Mouse (Mus musculus): ENCODE results near the gene Ndufv1. TPM values are rescaled to one million over a fixed set of nuclear protein-coding genes. Genes with fewer than 3 reads are reported as not detected.
"Not testable (repeated sequence)": the region's sequence is repeated elsewhere in the genome, so short reads cannot be mapped to it uniquely, and the experiment has no call there.

The Ndufv1 gene
- polyA plus RNA-seq, 1 experiment from 2014 or later = 247 TPM

GRCm38 (mm10) chr19:3983527-3984200 is 28.9 kb downstream of the Ndufv1 start:
- H3K4me1 ChIP-seq (replicated peaks) = peaks cover 5% of the 10 kb centered on the region; the same call in 1 of the 2 replicates
- no peaks in the 10 kb centered on the region for H3K27me3 ChIP-seq
- no peak overlapping the region for H3K27ac ChIP-seq (replicated peaks)
- H3K9me3 ChIP-seq = no peaks in the 10 kb centered on the region
- H3K4me2 ChIP-seq = no peak overlapping the region
- H3K36me3 ChIP-seq = no peaks in the 10 kb centered on the region
- no peak for ATAC-seq (ENCODE audit: low FRiP score, low read depth)
- H3K9ac ChIP-seq = no peak overlapping the region
- H3K4me3 ChIP-seq = no peak overlapping the region
- WGBS = 27% methylated on average over 9 of the region's 9 CpGs

- no peak overlapping the region for H3K27ac ChIP-seq (replicated peaks)
- no peak for ATAC-seq (ENCODE audit: low FRiP score, low read depth)
- no peak overlapping the region for H3K9ac ChIP-seq
- peaks cover 5% of the 10 kb centered on the region; the same call in 1 of the 2 replicates for H3K4me1 ChIP-seq (replicated peaks)
- H3K27me3 ChIP-seq = no peaks in the 10 kb centered on the region
- no peak overlapping the region for H3K4me3 ChIP-seq
- H3K4me2 ChIP-seq = no peak overlapping the region
- H3K36me3 ChIP-seq = no peaks in the 10 kb centered on the region
- WGBS = 82% methylated on average over 9 of the region's 9 CpGs
- no peaks in the 10 kb centered on the region for H3K9me3 ChIP-seq
Measured at GRCm38 (mm10) chr19:3980917-3981316, 31.7 kb downstream of the Ndufv1 start.

- whole genome bisulfite sequencing = 17% methylated on average over 4 of the region's 4 CpGs
- H3K36me3 ChIP-seq = no peaks in the 10 kb centered on the region
- peaks cover 3% of the 10 kb centered on the region; the same call in 1 of the 2 replicates for H3K4me1 ChIP-seq (replicated peaks)
- no peak overlapping the region for H3K27ac ChIP-seq (replicated peaks)
- H3K27me3 ChIP-seq = no peaks in the 10 kb centered on the region
- no peak overlapping the region for H3K4me3 ChIP-seq
- ATAC-seq (ENCODE audit: low FRiP score, low read depth) = peak; percentile 71
- H3K4me2 ChIP-seq = no peak overlapping the region
- no peaks in the 10 kb centered on the region for H3K9me3 ChIP-seq
- H3K9ac ChIP-seq = no peak overlapping the region
Measured at GRCm38 (mm10) chr19:3980309-3980708, 32.3 kb downstream of the Ndufv1 start.

- no peak overlapping the region for H3K9ac ChIP-seq
- ATAC-seq (ENCODE audit: low FRiP score, low read depth) = no peak
Measured at GRCm38 (mm10) chr19:3975866-3976265, 36.7 kb downstream of the Ndufv1 start.

GRCm38 (mm10) chr19:3974608-3975007 is 38.0 kb downstream of the Ndufv1 start:
- not testable (repeated sequence) for H3K27me3 ChIP-seq; H3K4me1 ChIP-seq (replicated peaks); H3K9me3 ChIP-seq; H3K27ac ChIP-seq (replicated peaks); H3K4me2 ChIP-seq; ATAC-seq (ENCODE audit: low FRiP score, low read depth); H3K4me3 ChIP-seq; H3K36me3 ChIP-seq; H3K9ac ChIP-seq
- 77% methylated on average over 6 of the region's 6 CpGs for whole genome bisulfite sequencing

More at GRCm38 (mm10) chr19:3975866-3976265, 36.7 kb downstream of the Ndufv1 start:
- Histone ChIP-seq H3K27ac (replicated peaks) (no peak overlapping the region), H3K27me3 (no peaks in the 10 kb centered on the region), H3K4me3 (no peak overlapping the region), H3K4me2 (no peak overlapping the region), H3K36me3 (no peaks in the 10 kb centered on the region), H3K4me1 (replicated peaks) (no peaks in the 10 kb centered on the region), H3K9me3 (no peaks in the 10 kb centered on the region)
- 93% methylated on average over 2 of the region's 2 CpGs for WGBS

GRCm38 (mm10) chr19:3972229-3972628 is 40.4 kb downstream of the Ndufv1 start, which contains the start of gene Aldh3b2:
TSS of gene Aldh3b2 (plus strand) at chr19:3972328.
- WGBS = 62% methylated on average over 9 of the region's 9 CpGs
- Histone ChIP-seq H3K27ac (replicated peaks) (no peak within 1 kb of the TSS), H3K27me3 (no peaks in the 10 kb centered on the region), H3K4me2 (no peak within 1 kb of the TSS), H3K4me1 (replicated peaks) (no peaks in the 10 kb centered on the region), H3K36me3 (no peaks in the 10 kb centered on the region), H3K4me3 (no peak within 1 kb of the TSS), H3K9me3 (no peaks in the 10 kb centered on the region), H3K9ac (no peak within 1 kb of the TSS)
- ATAC-seq (ENCODE audit: low FRiP score, low read depth) = no peak

- no peak overlapping the region for H3K27ac ChIP-seq (replicated peaks)
- no peak overlapping the region for H3K4me2 ChIP-seq
- ATAC-seq (ENCODE audit: low FRiP score, low read depth) = no peak
- WGBS = 77% methylated on average over 3 of the region's 3 CpGs
- no peak overlapping the region for H3K4me3 ChIP-seq
- H3K4me1 ChIP-seq (replicated peaks) = no peaks in the 10 kb centered on the region
- no peaks in the 10 kb centered on the region for H3K36me3 ChIP-seq
- H3K27me3 ChIP-seq = no peaks in the 10 kb centered on the region
- H3K9ac ChIP-seq = no peak overlapping the region
- no peaks in the 10 kb centered on the region for H3K9me3 ChIP-seq
Measured at GRCm38 (mm10) chr19:3967258-3967657, 45.3 kb downstream of the Ndufv1 start.

GRCm38 (mm10) chr19:3966330-3967075 is 46.1 kb downstream of the Ndufv1 start:
- no peak overlapping the region for H3K27ac ChIP-seq (replicated peaks)
- no peak overlapping the region for H3K4me3 ChIP-seq
- WGBS = 71% methylated on average over 11 of the region's 11 CpGs
- no peak overlapping the region for H3K9ac ChIP-seq
- no peaks in the 10 kb centered on the region for H3K9me3 ChIP-seq
- H3K36me3 ChIP-seq = no peaks in the 10 kb centered on the region
- no peaks in the 10 kb centered on the region for H3K27me3 ChIP-seq
- no peak for ATAC-seq (ENCODE audit: low FRiP score, low read depth)
- H3K4me2 ChIP-seq = no peak overlapping the region
- no peaks in the 10 kb centered on the region for H3K4me1 ChIP-seq (replicated peaks)

GRCm38 (mm10) chr19:3964030-3964429 is 48.6 kb downstream of the Ndufv1 start:
- H3K9ac ChIP-seq = no peak overlapping the region
- no peaks in the 10 kb centered on the region for H3K4me1 ChIP-seq (replicated peaks)
- 73% methylated on average over 4 of the region's 4 CpGs for WGBS
- H3K9me3 ChIP-seq = no peaks in the 10 kb centered on the region
- no peaks in the 10 kb centered on the region for H3K27me3 ChIP-seq
- no peak overlapping the region for H3K27ac ChIP-seq (replicated peaks)
- ATAC-seq (ENCODE audit: low FRiP score, low read depth) = no peak
- H3K4me2 ChIP-seq = no peak overlapping the region
- H3K4me3 ChIP-seq = no peak overlapping the region
- no peaks in the 10 kb centered on the region for H3K36me3 ChIP-seq

- Histone ChIP-seq H3K4me1 (replicated peaks) (no peaks in the 10 kb centered on the region), H3K4me2 (no peak overlapping the region), H3K27me3 (no peaks in the 10 kb centered on the region), H3K4me3 (no peak overlapping the region), H3K36me3 (no peaks in the 10 kb centered on the region), H3K9ac (no peak overlapping the region), H3K27ac (replicated peaks) (no peak overlapping the region), H3K9me3 (no peaks in the 10 kb centered on the region)
- 18% methylated on average over 2 of the region's 2 CpGs for WGBS
- no peak for ATAC-seq (ENCODE audit: low FRiP score, low read depth)
Measured at GRCm38 (mm10) chr19:3962469-3962868, 50.1 kb downstream of the Ndufv1 start.

- not testable (repeated sequence) for H3K27ac ChIP-seq (replicated peaks); H3K9me3 ChIP-seq; H3K9ac ChIP-seq; H3K4me2 ChIP-seq; H3K36me3 ChIP-seq; H3K4me1 ChIP-seq (replicated peaks); ATAC-seq (ENCODE audit: low FRiP score, low read depth); H3K4me3 ChIP-seq; H3K27me3 ChIP-seq
- WGBS = 71% methylated on average over 6 of the region's 6 CpGs
Measured at GRCm38 (mm10) chr19:3961805-3962204, 50.8 kb downstream of the Ndufv1 start.

- 83% methylated on average over 5 of the region's 5 CpGs for WGBS
- Histone ChIP-seq H3K27ac (replicated peaks) (no peak overlapping the region), H3K4me3 (no peak overlapping the region), H3K9me3 (no peaks in the 10 kb centered on the region), H3K4me2 (no peak overlapping the region), H3K9ac (no peak overlapping the region), H3K4me1 (replicated peaks) (no peaks in the 10 kb centered on the region), H3K36me3 (no peaks in the 10 kb centered on the region), H3K27me3 (no peaks in the 10 kb centered on the region)
- ATAC-seq (ENCODE audit: low FRiP score, low read depth) = no peak
Measured at GRCm38 (mm10) chr19:3960211-3960610, 52.4 kb downstream of the Ndufv1 start.
